Mouse (Mus musculus) spleen, adult 12 weeks (tissue): ENCODE results near the gene Cfap43.
"Not testable (repeated sequence)": the region's sequence is repeated elsewhere in the genome, so short reads cannot be mapped to it uniquely, and the experiment has no call there.

Source experiments
- DNase-seq: peaks from one replicate; pipeline ENCODE4 v3.0.0; 2022; ENCODE audit warnings: low spot score

Gene Cfap43

DNA sequence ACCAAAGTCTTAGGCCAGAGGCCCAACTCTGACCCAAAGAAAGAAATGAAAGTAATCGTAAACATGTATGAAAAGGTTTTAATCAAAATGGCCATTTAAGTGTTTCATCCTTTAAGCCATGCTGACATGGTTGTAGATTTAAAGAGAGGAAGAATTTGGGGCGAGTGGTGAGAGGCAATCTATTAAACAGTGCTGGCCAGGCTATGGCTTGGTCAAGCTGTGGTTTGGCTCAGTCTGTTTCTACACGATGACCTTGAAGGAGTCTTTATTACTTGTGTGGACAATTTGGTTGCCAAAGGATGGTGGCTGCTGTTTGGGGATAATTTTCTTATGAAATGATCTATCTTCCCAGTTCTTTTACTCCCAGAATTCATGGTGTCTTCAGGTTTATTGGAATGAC is 66.0 kb downstream of the Cfap43 start:
- no peak for DNase-seq

DNA sequence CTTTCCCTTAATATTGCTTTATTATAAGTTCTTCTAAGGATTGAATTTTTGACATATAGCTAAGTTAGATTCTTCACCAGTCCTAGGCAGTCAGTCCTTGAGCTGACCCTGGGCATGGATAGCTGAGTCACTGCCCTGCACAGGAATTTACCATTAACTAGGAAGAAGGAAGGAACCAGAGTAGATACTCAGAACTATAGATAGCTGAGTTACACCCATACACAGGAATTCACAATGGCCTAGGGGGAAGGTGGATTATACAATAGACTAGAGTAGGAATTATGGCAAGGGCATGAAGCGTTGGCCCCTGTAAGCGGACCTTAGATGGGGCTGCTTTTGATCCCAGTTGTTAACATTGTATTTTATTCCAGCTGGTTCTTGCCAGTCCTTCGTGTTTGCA is 67.0 kb downstream of the Cfap43 start:
- not testable (repeated sequence) for DNase-seq

DNA sequence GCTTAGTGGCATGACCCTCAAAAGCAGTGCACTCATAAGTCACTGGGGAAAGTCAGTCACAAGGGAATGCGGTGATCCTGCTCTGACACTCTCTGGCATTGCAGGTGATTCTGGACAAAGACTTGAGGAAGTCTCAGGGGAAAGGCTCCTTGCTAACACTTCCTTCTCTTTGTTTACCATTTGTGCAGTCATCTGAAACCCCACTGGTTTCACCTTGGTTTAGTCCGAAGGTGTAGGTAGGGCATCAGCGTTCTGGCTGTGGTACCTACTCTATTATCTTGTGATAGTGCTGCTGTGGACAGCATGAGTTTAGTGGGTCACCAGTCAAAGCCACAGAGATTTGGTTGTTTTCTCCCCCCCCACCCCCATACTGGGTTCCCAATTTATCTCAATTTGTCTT is 69.4 kb downstream of the Cfap43 start:
- DNase-seq = no peak

GRCm38 (mm10) chr19:47841234-47841633 is 77.9 kb downstream of the Cfap43 start:
- DNase-seq = not testable (repeated sequence)

GRCm38 (mm10) chr19:47837527-47837901 is 81.6 kb downstream of the Cfap43 start:
- DNase-seq = no peak

DNA sequence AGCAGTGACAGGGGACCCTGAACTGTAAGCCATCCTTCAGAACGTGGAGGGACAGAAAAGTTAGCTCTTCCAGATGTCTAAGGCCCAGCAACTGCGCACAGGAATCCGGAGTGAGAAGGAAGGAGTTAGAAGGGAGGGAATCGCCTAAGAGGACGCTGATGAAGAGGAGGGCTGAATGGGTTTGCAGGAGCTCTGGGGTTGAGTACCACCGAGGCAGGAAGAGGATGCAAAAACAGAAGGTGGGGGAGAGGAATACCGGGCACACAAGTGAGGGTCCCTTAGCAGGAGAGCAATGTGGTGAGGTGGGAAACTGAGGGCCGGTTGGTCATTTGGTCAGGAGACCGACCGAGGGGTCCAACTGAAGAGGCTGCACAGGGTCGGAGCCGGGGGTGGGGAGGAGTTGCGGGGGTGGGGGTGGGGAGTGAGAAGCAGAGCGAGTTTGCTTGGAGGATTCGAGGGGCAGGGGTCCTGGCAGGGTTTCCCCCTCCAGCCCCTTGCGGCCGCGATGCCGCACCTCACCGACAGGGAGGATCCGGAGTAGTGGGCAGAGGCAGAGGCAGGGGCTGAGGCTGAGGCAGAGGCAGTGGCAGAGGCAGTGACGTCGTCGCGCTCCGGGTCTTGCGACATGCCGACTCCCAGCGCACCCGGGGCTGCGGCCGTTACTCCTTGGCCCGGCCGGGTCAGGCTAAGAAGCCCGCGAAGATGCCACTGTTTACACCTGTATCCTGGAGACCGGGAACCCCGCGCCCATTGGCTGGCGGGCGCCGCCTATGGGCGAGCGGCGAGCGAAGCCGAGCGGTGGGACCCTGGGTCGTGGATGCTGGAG is 82.2 kb downstream of the Cfap43 start:
- peak; percentile 7 for DNase-seq

DNA sequence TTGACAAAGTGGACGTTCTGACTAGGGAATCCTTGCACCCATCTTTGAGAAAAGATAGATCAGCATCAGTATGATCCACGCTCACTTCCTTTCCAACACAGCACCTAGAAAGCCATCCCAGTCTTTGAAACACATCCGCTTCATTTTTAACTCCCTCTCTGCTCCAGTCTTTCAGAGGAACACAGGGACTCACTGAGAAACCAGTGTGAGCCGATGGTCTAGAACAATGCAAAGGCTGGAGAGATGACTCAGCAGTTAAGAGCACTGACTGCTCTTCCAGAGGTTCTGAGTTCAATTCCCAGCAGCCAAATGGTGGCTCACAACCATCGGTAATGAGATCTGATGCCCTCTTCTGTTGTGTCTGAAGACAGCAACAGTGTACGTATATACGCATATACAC is 83.3 kb downstream of the Cfap43 start:
- no peak for DNase-seq

DNA sequence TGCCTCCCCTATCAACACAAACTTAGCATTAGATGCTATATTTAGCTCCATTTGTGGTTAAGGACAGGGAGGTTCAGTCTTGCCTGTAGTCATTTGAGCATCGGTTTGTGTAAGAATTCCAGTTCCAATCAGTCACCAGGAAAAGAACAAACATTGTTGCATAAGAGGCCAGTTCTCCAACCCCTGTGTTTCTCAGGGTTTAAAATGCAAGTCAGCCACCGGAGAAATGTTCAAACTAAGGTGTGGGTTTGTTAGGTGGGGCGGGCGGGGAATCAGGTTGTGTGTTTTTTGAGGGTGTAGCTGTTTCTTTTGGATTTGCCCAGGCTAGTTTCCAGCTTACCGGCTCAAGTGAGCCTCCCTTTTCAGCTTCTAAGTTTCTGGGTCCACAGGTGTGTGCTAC is 84.5 kb downstream of the Cfap43 start:
- DNase-seq = no peak

- DNase-seq = no peak
Observed at GRCm38 (mm10) chr19:47832316-47832715, 86.8 kb downstream of the Cfap43 start.

GRCm38 (mm10) chr19:47831111-47831510 is 88.0 kb downstream of the Cfap43 start:
- no peak for DNase-seq

DNA sequence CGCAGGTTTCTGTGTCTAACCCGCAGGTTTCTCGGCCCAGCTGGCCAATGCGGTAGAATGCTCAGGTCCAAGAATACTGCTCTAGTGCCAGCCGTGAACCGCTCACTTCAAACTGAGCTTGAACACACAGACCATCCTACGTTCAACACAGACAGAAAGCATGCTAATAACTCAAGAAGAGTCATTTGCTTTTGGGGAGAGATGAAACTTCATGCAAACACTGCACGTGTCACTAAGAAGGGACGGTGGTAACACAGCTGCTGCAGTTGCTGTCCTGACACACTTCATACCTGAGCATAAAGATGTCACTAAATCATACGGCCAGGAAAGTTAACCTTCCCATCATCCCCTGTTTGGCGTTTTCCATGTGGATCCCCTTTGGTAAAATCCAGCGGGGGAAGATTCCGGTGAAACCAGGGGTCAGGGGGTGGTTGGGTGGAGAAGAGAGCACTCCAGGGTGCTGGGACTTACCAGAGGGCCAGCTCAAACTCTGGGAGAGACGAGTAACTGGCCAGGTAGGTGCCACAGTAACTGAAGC is 89.1 kb downstream of the Cfap43 start:
- no peak for DNase-seq

- DNase-seq = no peak
Observed at GRCm38 (mm10) chr19:47824026-47824425, 95.1 kb downstream of the Cfap43 start.

GRCm38 (mm10) chr19:47822143-47822796 is 96.8 kb downstream of the Cfap43 start:
- no peak for DNase-seq

GRCm38 (mm10) chr19:47821494-47821872 is 97.6 kb downstream of the Cfap43 start:
- no peak for DNase-seq

DNA sequence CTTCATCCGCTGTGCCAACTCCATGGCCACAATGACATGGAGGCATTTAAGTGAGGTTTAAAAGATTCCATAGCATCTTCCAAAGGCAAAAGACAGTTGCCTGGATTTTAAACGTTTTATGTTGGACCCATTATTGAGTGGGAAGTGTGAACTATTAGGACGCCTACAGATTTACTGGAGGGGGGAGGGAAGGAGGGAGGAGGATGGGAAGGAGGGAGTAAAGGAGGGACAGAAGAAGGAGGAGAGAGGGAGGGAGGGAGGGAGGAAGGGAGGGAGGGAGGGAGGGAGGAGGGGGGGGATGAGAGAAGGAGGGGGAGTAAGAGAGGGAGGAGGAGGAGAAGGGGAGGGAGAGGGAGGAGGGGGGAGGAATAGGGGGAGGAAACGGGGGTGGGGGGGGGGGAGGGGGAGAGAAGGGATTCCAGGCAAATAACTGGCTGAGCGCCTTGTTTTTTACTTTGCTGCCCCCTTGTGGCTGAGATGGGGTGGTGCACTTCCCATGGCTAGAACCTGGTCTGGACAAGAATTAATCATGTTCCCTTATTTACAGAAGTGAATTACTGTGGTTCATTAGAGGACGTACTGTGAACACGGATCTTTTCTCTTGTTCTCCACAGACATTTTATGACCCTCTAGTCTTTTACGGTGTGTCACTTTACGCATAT is 98.1 kb downstream of the Cfap43 start:
- peak; percentile 39 for DNase-seq

DNA sequence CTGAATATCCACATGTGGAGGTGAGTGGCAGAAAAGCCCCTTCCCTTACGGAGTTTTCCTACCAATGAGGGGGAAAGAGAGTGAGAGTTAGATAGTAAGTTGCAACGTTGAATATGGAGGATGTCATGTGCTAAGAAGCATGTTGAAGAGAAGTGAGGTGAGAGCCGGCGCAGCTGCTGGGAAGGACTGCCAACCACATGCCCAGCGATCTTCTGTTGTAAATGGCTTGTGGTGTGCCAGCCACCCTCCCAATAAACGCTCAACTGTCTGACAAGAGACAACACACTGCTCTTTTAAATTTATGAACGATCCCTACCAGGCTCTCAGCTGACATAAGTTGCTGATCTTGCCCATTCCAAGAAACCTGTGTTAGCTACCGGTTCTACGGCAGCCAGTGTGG is 101.4 kb downstream of the Cfap43 start:
- DNase-seq = no peak

DNA sequence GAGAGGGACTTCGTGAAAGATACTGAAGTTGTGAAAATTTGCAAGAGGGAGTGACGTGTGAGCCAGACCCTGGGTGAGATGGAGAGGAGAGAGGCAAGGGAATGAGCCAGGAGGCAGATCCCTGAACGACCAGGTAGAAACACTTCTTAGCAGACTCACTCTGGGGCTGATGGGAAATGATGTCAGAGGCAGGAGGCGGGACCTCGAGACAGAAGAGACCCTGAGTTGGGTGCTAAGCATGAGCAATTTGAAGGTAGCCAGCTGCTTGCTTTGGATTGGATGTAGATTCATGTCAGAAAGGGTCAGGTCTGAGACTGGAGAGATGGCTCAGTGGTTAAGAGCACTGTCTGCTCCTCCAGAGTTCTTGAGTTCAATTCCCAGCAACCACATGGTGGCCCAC is 104.4 kb downstream of the Cfap43 start:
- DNase-seq = no peak

DNA sequence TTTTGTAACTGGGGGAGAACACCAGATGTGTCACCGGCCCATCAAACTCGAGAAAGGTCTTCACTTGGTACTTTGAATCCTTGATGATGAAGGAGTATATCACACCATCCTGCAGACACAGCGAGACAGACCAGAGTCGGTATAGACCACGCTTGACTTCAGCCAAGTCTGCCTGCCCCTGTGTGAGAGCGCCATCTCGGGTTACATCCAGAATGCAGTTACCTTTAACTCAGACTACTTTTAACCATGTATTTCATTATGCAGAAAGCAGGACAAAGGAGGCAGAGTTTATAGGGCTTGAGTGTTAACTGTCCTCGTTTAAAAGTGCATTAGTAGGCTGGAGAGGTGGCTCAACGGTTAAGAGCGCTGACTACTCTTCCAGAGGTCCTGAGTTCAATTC is 107.0 kb downstream of the Cfap43 start:
- no peak for DNase-seq

DNA sequence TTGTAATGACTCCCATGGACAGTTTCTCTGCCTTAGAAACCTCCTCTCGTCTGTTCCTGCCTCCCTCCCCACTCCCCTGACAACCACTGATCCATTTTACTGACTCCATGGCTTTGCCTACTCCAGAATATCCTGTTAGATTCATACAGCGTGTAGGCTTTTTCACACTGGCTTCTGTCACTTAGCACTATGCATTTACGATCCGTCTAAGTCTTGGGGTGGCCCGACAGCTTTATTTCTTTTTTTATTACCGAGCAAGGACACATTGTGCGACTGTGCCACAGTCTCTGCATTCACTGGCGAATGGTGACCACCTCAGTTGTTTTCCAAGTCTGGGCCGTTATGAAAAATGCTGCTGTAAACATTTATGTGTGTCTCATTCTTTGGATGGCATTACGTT is 120.5 kb downstream of the Cfap43 start:
- no peak for DNase-seq

DNA sequence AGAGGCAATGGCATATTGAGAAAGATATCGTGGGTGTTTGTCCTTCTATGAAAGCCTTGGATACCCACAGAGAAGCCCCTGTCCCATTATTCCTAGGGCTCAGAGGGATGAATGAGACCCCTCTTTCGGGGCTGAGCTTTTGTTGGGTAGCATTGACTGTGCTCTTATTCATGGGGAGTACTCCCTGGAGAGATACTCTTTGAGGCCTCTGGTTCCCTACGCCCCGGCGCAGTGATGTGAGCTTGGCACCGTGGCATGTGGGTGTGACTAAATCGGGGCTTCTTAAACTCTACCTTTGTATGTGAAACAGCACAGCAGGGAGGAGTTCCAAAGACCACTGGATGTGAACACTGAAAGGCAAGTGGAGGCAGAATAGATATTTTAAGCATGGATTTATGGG is 122.4 kb downstream of the Cfap43 start:
- no peak for DNase-seq

- DNase-seq = peak; percentile 45
Observed at GRCm38 (mm10) chr19:47795009-47795728, 123.9 kb downstream of the Cfap43 start.

DNA sequence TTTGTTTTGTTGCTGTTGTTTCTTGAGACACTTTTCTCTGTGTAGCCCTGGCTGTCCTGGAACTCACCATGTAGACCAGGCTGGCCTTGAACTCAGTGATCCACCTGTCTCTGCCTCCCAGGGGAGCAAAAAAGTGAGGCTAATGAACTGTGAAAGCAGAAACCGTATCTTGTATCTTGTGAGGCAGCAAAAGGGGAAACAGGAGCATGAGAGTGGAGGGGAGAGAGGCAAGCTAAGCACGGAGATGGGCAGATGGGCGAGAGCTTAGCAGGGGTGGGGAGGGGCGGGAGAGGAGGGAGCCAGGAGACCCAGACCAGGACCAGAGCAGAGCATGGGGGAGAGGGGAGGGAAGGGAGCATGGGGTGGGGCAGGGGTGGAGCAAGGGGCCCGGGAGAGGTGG is 124.8 kb downstream of the Cfap43 start:
- no peak for DNase-seq
